Mouse (Mus musculus): ENCODE measurements at regions not wholly inside any gene's neighbourhood (a gene's known extent, or its start where the extent isn't known, plus 50 kb on each side); places are given as distances from the start of the nearest gene placed in this dataset.

GRCm38 (mm10) chr1:28229611-28230010 lies 550.4 kb downstream of the Gm597 start:
- DNase-seq (ENCODE audit: low spot score) = no peak

GRCm38 (mm10) chr1:28214243-28215038 lies 565.6 kb downstream of the Gm597 start:
- peak; percentile 4 for DNase-seq (ENCODE audit: low spot score)

Measured in urinary bladder, postnatal 14 days (tissue).